Mouse (Mus musculus) forebrain, embryonic 14.5 days (tissue): Measurements from ENCODE around the gene Olfr672. TPM values are rescaled to one million over a fixed set of nuclear protein-coding genes. Genes with fewer than 3 reads are reported as not detected.

Source experiments
- polyA plus RNA-seq: library from polyadenylated mRNA; unstranded; fragments of >200 nt; fragmentation: Nextera tagmentation; extraction: Ambion mirVana; gene quantifications from 2 replicates; pipeline ENCODE4 v1.2.1, GENCODE M21; 2014

Olfr672 gene
- polyA plus RNA-seq, 1 experiment from 2014 or later = not detected

Other genes starting within 250 kb of the Olfr672 start
- not detected in 2 replicates for gene Usp17le, start 224.6 kb downstream of the Olfr672 start, polyA plus RNA-seq
- not detected in 2 replicates for gene Usp17lb, start 159.4 kb downstream of the Olfr672 start, polyA plus RNA-seq
- not detected in 2 replicates for gene Usp17la, start 145.0 kb downstream of the Olfr672 start, polyA plus RNA-seq
- gene Olfr665, start 124.0 kb downstream of the Olfr672 start, polyA plus RNA-seq = not detected in 2 replicates
- not detected in 2 replicates for gene Olfr666, start 106.1 kb downstream of the Olfr672 start, polyA plus RNA-seq
- gene Olfr667, start 80.5 kb downstream of the Olfr672 start, polyA plus RNA-seq = not detected in 2 replicates
- not detected in 2 replicates for gene Olfr668, start 74.0 kb downstream of the Olfr672 start, polyA plus RNA-seq
- not detected in 2 replicates for gene Olfr669, start 67.8 kb downstream of the Olfr672 start, polyA plus RNA-seq
- not detected in 2 replicates for gene Olfr670, start 39.4 kb downstream of the Olfr672 start, polyA plus RNA-seq
- gene Olfr671, start 22.9 kb downstream of the Olfr672 start, polyA plus RNA-seq = not detected in 2 replicates
- not detected in 2 replicates for gene Olfr675, start 26.4 kb upstream of the Olfr672 start, polyA plus RNA-seq
- not detected in 2 replicates for gene Olfr676, start 30.7 kb upstream of the Olfr672 start, polyA plus RNA-seq
- gene Olfr677, start 49.3 kb upstream of the Olfr672 start, polyA plus RNA-seq = not detected in 2 replicates
- gene Olfr678, start 62.4 kb upstream of the Olfr672 start, polyA plus RNA-seq = not detected in 2 replicates
- not detected in 2 replicates for gene Olfr679, start 79.2 kb upstream of the Olfr672 start, polyA plus RNA-seq
- not detected in 2 replicates for gene Olfr680-ps1, start 90.8 kb upstream of the Olfr672 start, polyA plus RNA-seq
- not detected in 2 replicates for gene Olfr681, start 114.8 kb upstream of the Olfr672 start, polyA plus RNA-seq
- gene Olfr683, start 145.0 kb upstream of the Olfr672 start, polyA plus RNA-seq = not detected in 2 replicates
- not detected in 2 replicates for gene Olfr684, start 161.6 kb upstream of the Olfr672 start, polyA plus RNA-seq
- gene Olfr685, start 184.0 kb upstream of the Olfr672 start, polyA plus RNA-seq = not detected in 2 replicates
- not detected in 2 replicates for gene Olfr686, start 205.5 kb upstream of the Olfr672 start, polyA plus RNA-seq